Mouse (Mus musculus): ENCODE data around the gene Tcf7l2. TPM values are rescaled to one million over a fixed set of nuclear protein-coding genes. Genes with fewer than 3 reads are reported as not detected.

Gene Tcf7l2
- polyA plus RNA-seq, 1 experiment, result 10.3 TPM

- H3K79me3 ChIP-seq (ENCODE audit: low read depth), result no peaks in the 10 kb centered on the region
- H3ac ChIP-seq (ENCODE audit: control insufficient read depth, insufficient read length, low read depth), result no peak overlapping the region
- H3K27me3 ChIP-seq (ENCODE audit: control insufficient read depth, insufficient read depth, insufficient read length), result no peaks in the 10 kb centered on the region
- no peak overlapping the region for H3K4me3 ChIP-seq (ENCODE audit: insufficient read depth, poor library complexity, severe bottlenecking)
- H3K79me2 ChIP-seq (ENCODE audit: control insufficient read depth, insufficient read depth), result no peaks in the 10 kb centered on the region
- no peak for TF ChIP-seq MAX (IDR thresholded peaks at IDR 0.05)
- TF ChIP-seq FOSL1 (IDR thresholded peaks at IDR 0.05; ENCODE audit: insufficient read depth, low read length, poor library complexity, severe bottlenecking), result no peak
- TF ChIP-seq MYOD1 (IDR thresholded peaks at IDR 0.05; ENCODE audit: control insufficient read depth, insufficient read length, low read depth), result no peak
- no peak for TF ChIP-seq CEBPB (IDR thresholded peaks at IDR 0.05; ENCODE audit: low read depth)
- no peak for TF ChIP-seq CTCF (IDR thresholded peaks at IDR 0.05; ENCODE audit: control insufficient read depth, insufficient read depth, insufficient read length)
- TF ChIP-seq MYOG (IDR thresholded peaks at IDR 0.05; ENCODE audit: control insufficient read depth, extremely low read depth, insufficient read length), result no peak
- no peak for TF ChIP-seq USF1 (IDR thresholded peaks at IDR 0.05; ENCODE audit: low read depth)
- H3K36me3 ChIP-seq (ENCODE audit: control insufficient read depth, insufficient read depth), result peaks cover 21% of the 10 kb centered on the region
Measured at GRCm38 (mm10) chr19:55867255-55867654, 125.6 kb downstream of the Tcf7l2 start.

GRCm38 (mm10) chr19:55867905-55868304 is 126.3 kb downstream of the Tcf7l2 start:
- no peaks in the 10 kb centered on the region for H3K79me2 ChIP-seq (ENCODE audit: control insufficient read depth, insufficient read depth)
- no peak overlapping the region for H3K4me3 ChIP-seq (ENCODE audit: insufficient read depth, poor library complexity, severe bottlenecking)
- H3K79me3 ChIP-seq (ENCODE audit: low read depth), result no peaks in the 10 kb centered on the region
- H3K36me3 ChIP-seq (ENCODE audit: control insufficient read depth, insufficient read depth), result peaks cover 21% of the 10 kb centered on the region
- TF ChIP-seq FOSL1 (IDR thresholded peaks at IDR 0.05; ENCODE audit: insufficient read depth, low read length, poor library complexity, severe bottlenecking) (no peak), MAX (IDR thresholded peaks at IDR 0.05) (no peak), MYOG (IDR thresholded peaks at IDR 0.05; ENCODE audit: control insufficient read depth, extremely low read depth, insufficient read length) (no peak), USF1 (IDR thresholded peaks at IDR 0.05; ENCODE audit: low read depth) (no peak), CTCF (IDR thresholded peaks at IDR 0.05; ENCODE audit: control insufficient read depth, insufficient read depth, insufficient read length) (no peak), CEBPB (IDR thresholded peaks at IDR 0.05; ENCODE audit: low read depth) (no peak)
- no peak overlapping the region for H3ac ChIP-seq (ENCODE audit: control insufficient read depth, insufficient read length, low read depth)
- no peaks in the 10 kb centered on the region for H3K27me3 ChIP-seq (ENCODE audit: control insufficient read depth, insufficient read depth, insufficient read length)

GRCm38 (mm10) chr19:55868597-55868996 is 127.0 kb downstream of the Tcf7l2 start:
- no peak overlapping the region for H3K4me3 ChIP-seq (ENCODE audit: insufficient read depth, poor library complexity, severe bottlenecking)
- TF ChIP-seq USF1 (IDR thresholded peaks at IDR 0.05; ENCODE audit: low read depth), result no peak
- TF ChIP-seq CTCF (IDR thresholded peaks at IDR 0.05; ENCODE audit: control insufficient read depth, insufficient read depth, insufficient read length), result no peak
- no peak for TF ChIP-seq FOSL1 (IDR thresholded peaks at IDR 0.05; ENCODE audit: insufficient read depth, low read length, poor library complexity, severe bottlenecking)
- no peak for TF ChIP-seq MYOG (IDR thresholded peaks at IDR 0.05; ENCODE audit: control insufficient read depth, extremely low read depth, insufficient read length)
- TF ChIP-seq CEBPB (IDR thresholded peaks at IDR 0.05; ENCODE audit: low read depth), result no peak
- no peak for TF ChIP-seq MYOD1 (IDR thresholded peaks at IDR 0.05; ENCODE audit: control insufficient read depth, insufficient read length, low read depth)
- TF ChIP-seq MAX (IDR thresholded peaks at IDR 0.05), result no peak
- peaks cover 20% of the 10 kb centered on the region for H3K36me3 ChIP-seq (ENCODE audit: control insufficient read depth, insufficient read depth)

GRCm38 (mm10) chr19:55870825-55871224 is 129.2 kb downstream of the Tcf7l2 start:
- no peak for TF ChIP-seq USF1 (IDR thresholded peaks at IDR 0.05; ENCODE audit: low read depth)
- no peak for TF ChIP-seq MYOD1 (IDR thresholded peaks at IDR 0.05; ENCODE audit: control insufficient read depth, insufficient read length, low read depth)
- no peak for TF ChIP-seq MYOG (IDR thresholded peaks at IDR 0.05; ENCODE audit: control insufficient read depth, extremely low read depth, insufficient read length)
- TF ChIP-seq CTCF (IDR thresholded peaks at IDR 0.05; ENCODE audit: control insufficient read depth, insufficient read depth, insufficient read length), result no peak
- no peak for TF ChIP-seq CEBPB (IDR thresholded peaks at IDR 0.05; ENCODE audit: low read depth)
- no peak for TF ChIP-seq MAX (IDR thresholded peaks at IDR 0.05)
- no peak for TF ChIP-seq FOSL1 (IDR thresholded peaks at IDR 0.05; ENCODE audit: insufficient read depth, low read length, poor library complexity, severe bottlenecking)
- Histone ChIP-seq H3ac (ENCODE audit: control insufficient read depth, insufficient read length, low read depth) (no peak overlapping the region), H3K79me2 (ENCODE audit: control insufficient read depth, insufficient read depth) (no peaks in the 10 kb centered on the region), H3K4me3 (ENCODE audit: insufficient read depth, poor library complexity, severe bottlenecking) (no peak overlapping the region), H3K27me3 (ENCODE audit: control insufficient read depth, insufficient read depth, insufficient read length) (no peaks in the 10 kb centered on the region), H3K36me3 (ENCODE audit: control insufficient read depth, insufficient read depth) (peaks cover 4% of the 10 kb centered on the region), H3K79me3 (ENCODE audit: low read depth) (no peaks in the 10 kb centered on the region)

More at GRCm38 (mm10) chr19:55868597-55868996, 127.0 kb downstream of the Tcf7l2 start:
- Histone ChIP-seq H3K79me3 (ENCODE audit: low read depth) (no peaks in the 10 kb centered on the region), H3ac (ENCODE audit: control insufficient read depth, insufficient read length, low read depth) (no peak overlapping the region), H3K79me2 (ENCODE audit: control insufficient read depth, insufficient read depth) (no peaks in the 10 kb centered on the region), H3K27me3 (ENCODE audit: control insufficient read depth, insufficient read depth, insufficient read length) (no peaks in the 10 kb centered on the region)

GRCm38 (mm10) chr19:55871496-55871895 is 129.9 kb downstream of the Tcf7l2 start:
- TF ChIP-seq CEBPB (IDR thresholded peaks at IDR 0.05; ENCODE audit: low read depth), result no peak
- H3K27me3 ChIP-seq (ENCODE audit: control insufficient read depth, insufficient read depth, insufficient read length), result no peaks in the 10 kb centered on the region
- peaks cover 4% of the 10 kb centered on the region for H3K36me3 ChIP-seq (ENCODE audit: control insufficient read depth, insufficient read depth)

GRCm38 (mm10) chr19:55873221-55873620 is 131.6 kb downstream of the Tcf7l2 start:
- no peaks in the 10 kb centered on the region for H3K27me3 ChIP-seq (ENCODE audit: control insufficient read depth, insufficient read depth, insufficient read length)
- H3K79me2 ChIP-seq (ENCODE audit: control insufficient read depth, insufficient read depth), result peaks cover 7% of the 10 kb centered on the region
- H3K4me3 ChIP-seq (ENCODE audit: insufficient read depth, poor library complexity, severe bottlenecking), result no peak overlapping the region
- H3K79me3 ChIP-seq (ENCODE audit: low read depth), result peaks cover 4% of the 10 kb centered on the region
- no peaks in the 10 kb centered on the region for H3K36me3 ChIP-seq (ENCODE audit: control insufficient read depth, insufficient read depth)
- H3ac ChIP-seq (ENCODE audit: control insufficient read depth, insufficient read length, low read depth), result no peak overlapping the region
- TF ChIP-seq USF1 (IDR thresholded peaks at IDR 0.05; ENCODE audit: low read depth) (no peak), CEBPB (IDR thresholded peaks at IDR 0.05; ENCODE audit: low read depth) (no peak), MYOG (IDR thresholded peaks at IDR 0.05; ENCODE audit: control insufficient read depth, extremely low read depth, insufficient read length) (no peak), CTCF (IDR thresholded peaks at IDR 0.05; ENCODE audit: control insufficient read depth, insufficient read depth, insufficient read length) (no peak), MYOD1 (IDR thresholded peaks at IDR 0.05; ENCODE audit: control insufficient read depth, insufficient read length, low read depth) (no peak), FOSL1 (IDR thresholded peaks at IDR 0.05; ENCODE audit: insufficient read depth, low read length, poor library complexity, severe bottlenecking) (no peak), MAX (IDR thresholded peaks at IDR 0.05) (no peak)

More at GRCm38 (mm10) chr19:55871496-55871895, 129.9 kb downstream of the Tcf7l2 start:
- Histone ChIP-seq H3K4me3 (ENCODE audit: insufficient read depth, poor library complexity, severe bottlenecking) (no peak overlapping the region), H3K79me3 (ENCODE audit: low read depth) (no peaks in the 10 kb centered on the region), H3K79me2 (ENCODE audit: control insufficient read depth, insufficient read depth) (no peaks in the 10 kb centered on the region), H3ac (ENCODE audit: control insufficient read depth, insufficient read length, low read depth) (no peak overlapping the region)
